Mouse (Mus musculus): ENCODE measurements around the gene H2afy. TPM values are rescaled to one million over a fixed set of nuclear protein-coding genes. Genes with fewer than 3 reads are reported as not detected.
A peak's percentile ranks its signal among the peaks of the same experiment; 100 is the strongest.

Gene H2afy
- total and polyA plus RNA-seq, 2 experiments from 2014 or later, result 169 to 181 TPM

DNA sequence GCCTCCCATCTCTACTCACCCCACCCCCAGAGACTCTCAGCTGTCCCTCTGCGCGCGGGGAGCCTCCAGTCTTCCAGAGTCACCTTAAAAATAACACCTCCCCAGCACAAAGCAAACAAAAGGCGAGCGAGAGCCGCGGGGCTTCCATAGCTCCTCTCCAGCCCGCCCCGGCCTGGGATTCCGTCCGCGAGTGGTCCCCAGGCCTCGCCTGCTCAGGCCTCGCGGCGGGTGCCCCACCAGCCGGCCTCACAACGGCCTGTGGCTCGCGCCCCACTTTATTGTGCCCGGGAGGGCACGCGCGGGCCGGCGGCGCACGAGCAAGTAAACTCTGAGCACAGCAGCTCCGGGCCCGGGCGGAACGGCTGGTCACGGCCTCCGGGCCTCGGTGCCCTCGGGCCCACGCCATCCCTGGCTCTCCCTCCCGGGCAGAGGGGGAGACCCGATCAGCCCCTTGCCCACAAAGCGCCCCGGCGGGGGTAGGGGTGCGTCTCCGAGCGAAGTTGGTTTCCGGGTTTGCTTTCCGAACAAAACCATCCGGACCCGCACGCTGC lies 1.5 kb downstream of the H2afy start:
- Histone ChIP-seq H3K9me3 (ENCODE audit: low read length) (no peaks in the 10 kb centered on the region), H3K36me3 (ENCODE audit: insufficient read depth) (no peaks in the 10 kb centered on the region), H3K27me3 (ENCODE audit: insufficient read depth, low read length) (no peaks in the 10 kb centered on the region), H3K4me2 (ENCODE audit: low read depth) (peak overlapping the region; percentile 96), H3K27ac (ENCODE audit: low read depth, low read length) (peak overlapping the region; percentile 86), H3K4me1 (ENCODE audit: insufficient read depth) (no peaks in the 10 kb centered on the region), H3K4me3 (ENCODE audit: low read depth, low read length) (peak overlapping the region; percentile 94), H3K9ac (peak overlapping the region; percentile 95)
- DNase-seq (peak; percentile 43), ATAC-seq (peak; percentile 41)
- no peak for TF ChIP-seq CTCF (IDR thresholded peaks at IDR 0.05; ENCODE audit: low read depth)
- 1% methylated on average over 47 of the region's 50 CpGs for WGBS

DNA sequence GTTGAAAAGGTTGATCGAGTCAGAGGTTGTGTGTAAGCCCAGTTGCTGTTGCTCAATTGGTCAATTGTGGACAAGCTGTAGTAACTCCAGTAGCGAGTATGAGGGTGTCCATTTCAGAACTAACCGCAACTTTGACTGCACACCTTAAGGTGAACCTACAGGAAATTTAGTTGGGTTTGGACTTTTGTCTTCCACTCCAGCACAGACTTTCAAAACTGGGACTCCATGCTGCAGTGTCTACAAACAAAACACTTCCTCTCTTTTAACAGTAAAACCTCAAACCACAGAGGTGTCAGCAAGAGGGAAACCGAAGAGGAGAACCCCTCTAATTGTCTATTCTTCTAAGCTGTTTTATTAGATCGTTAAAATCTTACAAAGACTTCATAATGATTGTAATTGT lies 2.1 kb downstream of the H2afy start:
- no peak for TF ChIP-seq CTCF (IDR thresholded peaks at IDR 0.05; ENCODE audit: low read depth)

GRCm38 (mm10) chr13:56132941-56133340 lies 3.2 kb downstream of the H2afy start:
- H3K27ac ChIP-seq (ENCODE audit: low read depth, low read length), result no peak overlapping the region

More for the DNA sequence above, 2.1 kb downstream of the H2afy start:
- Histone ChIP-seq H3K9ac (peak overlapping the region; percentile 95), H3K27me3 (ENCODE audit: insufficient read depth, low read length) (no peaks in the 10 kb centered on the region), H3K4me3 (ENCODE audit: low read depth, low read length) (peak overlapping the region; percentile 94), H3K27ac (ENCODE audit: low read depth, low read length) (no peak overlapping the region), H3K36me3 (ENCODE audit: insufficient read depth) (no peaks in the 10 kb centered on the region), H3K9me3 (ENCODE audit: low read length) (no peaks in the 10 kb centered on the region), H3K4me2 (ENCODE audit: low read depth) (peak overlapping the region; percentile 96), H3K4me1 (ENCODE audit: insufficient read depth) (no peaks in the 10 kb centered on the region)
- ATAC-seq (no peak), DNase-seq (no peak)
- 36% methylated on average over 5 of the region's 5 CpGs for WGBS

GRCm38 (mm10) chr13:56132326-56132936 lies 3.7 kb downstream of the H2afy start:
- Histone ChIP-seq H3K27me3 (ENCODE audit: insufficient read depth, low read length) (no peaks in the 10 kb centered on the region), H3K36me3 (ENCODE audit: insufficient read depth) (peaks cover 9% of the 10 kb centered on the region), H3K4me3 (ENCODE audit: low read depth, low read length) (no peak overlapping the region), H3K9ac (no peak overlapping the region), H3K27ac (ENCODE audit: low read depth, low read length) (no peak overlapping the region), H3K9me3 (ENCODE audit: low read length) (no peaks in the 10 kb centered on the region), H3K4me2 (ENCODE audit: low read depth) (no peak overlapping the region), H3K4me1 (ENCODE audit: insufficient read depth) (no peaks in the 10 kb centered on the region)
- no peak for DNase-seq
- ATAC-seq, result no peak
- 84% methylated on average over 11 of the region's 11 CpGs for WGBS
- no peak for TF ChIP-seq CTCF (IDR thresholded peaks at IDR 0.05; ENCODE audit: low read depth)

More at GRCm38 (mm10) chr13:56132941-56133340, 3.2 kb downstream of the H2afy start:
- Histone ChIP-seq H3K9ac (no peak overlapping the region), H3K27me3 (ENCODE audit: insufficient read depth, low read length) (no peaks in the 10 kb centered on the region), H3K4me3 (ENCODE audit: low read depth, low read length) (no peak overlapping the region), H3K36me3 (ENCODE audit: insufficient read depth) (peaks cover 4% of the 10 kb centered on the region; the same call in 1 of the 2 replicates), H3K4me1 (ENCODE audit: insufficient read depth) (no peaks in the 10 kb centered on the region), H3K9me3 (ENCODE audit: low read length) (no peaks in the 10 kb centered on the region), H3K4me2 (ENCODE audit: low read depth) (no peak overlapping the region)
- TF ChIP-seq CTCF (IDR thresholded peaks at IDR 0.05; ENCODE audit: low read depth), result no peak
- ATAC-seq (no peak), DNase-seq (no peak)
- WGBS, result 87% methylated on average over 7 of the region's 7 CpGs

DNA sequence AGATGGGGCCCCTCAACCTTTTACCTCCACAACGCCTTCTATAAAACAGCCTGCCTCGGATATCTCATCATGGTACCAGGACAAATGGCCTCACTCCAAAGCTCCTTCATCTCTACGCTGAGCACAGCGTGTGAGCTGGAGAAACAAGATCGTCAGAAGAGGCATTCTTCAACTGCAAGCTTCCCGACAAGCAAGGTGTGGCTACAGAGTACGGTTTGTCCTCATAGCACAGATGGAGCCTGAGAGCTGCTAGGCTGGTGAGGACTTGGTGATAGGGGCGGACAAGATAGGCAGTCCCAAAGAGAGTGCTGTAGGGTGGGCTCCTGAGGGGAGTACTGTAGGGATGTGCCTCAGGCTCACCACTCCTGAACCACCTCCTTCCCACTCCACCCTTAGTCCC lies 5.6 kb downstream of the H2afy start:
- no peak overlapping the region for H3K4me2 ChIP-seq (ENCODE audit: low read depth)
- no peak overlapping the region for H3K4me3 ChIP-seq (ENCODE audit: low read depth, low read length)
- H3K27ac ChIP-seq (ENCODE audit: low read depth, low read length), result no peak overlapping the region
- peaks cover 27% of the 10 kb centered on the region for H3K36me3 ChIP-seq (ENCODE audit: insufficient read depth)
- H3K4me1 ChIP-seq (ENCODE audit: insufficient read depth), result no peaks in the 10 kb centered on the region
- DNase-seq (no peak), ATAC-seq (no peak)
- H3K27me3 ChIP-seq (ENCODE audit: insufficient read depth, low read length), result no peaks in the 10 kb centered on the region
- 91% methylated on average over 8 of the region's 8 CpGs for WGBS
- TF ChIP-seq CTCF (IDR thresholded peaks at IDR 0.05; ENCODE audit: low read depth), result no peak
- H3K9ac ChIP-seq, result no peak overlapping the region
- no peaks in the 10 kb centered on the region for H3K9me3 ChIP-seq (ENCODE audit: low read length)

- Histone ChIP-seq H3K27me3 (ENCODE audit: insufficient read depth, low read length) (no peaks in the 10 kb centered on the region), H3K9ac (no peak overlapping the region), H3K4me1 (ENCODE audit: insufficient read depth) (no peaks in the 10 kb centered on the region), H3K4me3 (ENCODE audit: low read depth, low read length) (no peak overlapping the region), H3K27ac (ENCODE audit: low read depth, low read length) (no peak overlapping the region), H3K9me3 (ENCODE audit: low read length) (no peaks in the 10 kb centered on the region), H3K4me2 (ENCODE audit: low read depth) (no peak overlapping the region), H3K36me3 (ENCODE audit: insufficient read depth) (peaks cover 37% of the 10 kb centered on the region)
- DNase-seq (no peak), ATAC-seq (no peak)
- no peak for TF ChIP-seq CTCF (IDR thresholded peaks at IDR 0.05; ENCODE audit: low read depth)
- WGBS, result 94% methylated on average over 3 of the region's 3 CpGs
Measured at GRCm38 (mm10) chr13:56129578-56129977, 6.6 kb downstream of the H2afy start.

DNA sequence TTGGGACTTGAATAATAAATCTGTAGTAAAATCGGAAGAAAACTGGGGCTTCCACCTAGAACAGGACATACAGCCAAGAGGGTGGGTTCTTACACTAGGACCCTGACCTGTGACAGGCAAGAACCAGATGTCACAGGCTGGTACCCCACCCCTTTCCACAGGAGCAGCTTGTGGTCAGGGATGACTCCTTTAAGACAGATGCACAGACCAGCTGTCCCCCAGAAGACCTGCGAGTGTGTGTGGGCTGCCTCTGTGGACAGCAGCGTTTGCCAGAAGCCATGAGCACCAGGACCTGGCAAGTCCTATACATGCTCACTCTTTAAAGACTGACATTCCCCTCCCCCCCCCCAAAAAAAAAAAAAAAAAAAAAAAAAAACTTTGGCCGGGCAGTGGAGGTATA lies 7.1 kb downstream of the H2afy start:
- Histone ChIP-seq H3K27me3 (ENCODE audit: insufficient read depth, low read length) (no peaks in the 10 kb centered on the region), H3K9ac (no peak overlapping the region), H3K27ac (ENCODE audit: low read depth, low read length) (no peak overlapping the region), H3K36me3 (ENCODE audit: insufficient read depth) (peaks cover 41% of the 10 kb centered on the region), H3K4me3 (ENCODE audit: low read depth, low read length) (no peak overlapping the region), H3K4me1 (ENCODE audit: insufficient read depth) (no peaks in the 10 kb centered on the region), H3K4me2 (ENCODE audit: low read depth) (no peak overlapping the region), H3K9me3 (ENCODE audit: low read length) (no peaks in the 10 kb centered on the region)
- TF ChIP-seq CTCF (IDR thresholded peaks at IDR 0.05; ENCODE audit: low read depth), result no peak
- DNase-seq (no peak), ATAC-seq (no peak)
- 90% methylated on average over 4 of the region's 4 CpGs for WGBS

All from forebrain, postnatal 0 days (tissue).